Mouse (Mus musculus) retina, adult 2 months (tissue): ENCODE data around the gene Olfr954.

ENCODE experiments used
- DNase-seq: peaks from one replicate; pipeline ENCODE4 v3.0.0-alpha.2; 2012; ENCODE audit warnings: low read depth, low spot score

The Olfr954 gene

GRCm38 (mm10) chr9:39456401-39456800 lies at the start of gene Olfr954:
Gene Olfr954 (plus strand): TSS chr9:39456701.
- DNase-seq, result no peak

GRCm38 (mm10) chr9:39427048-39427447 lies 29.5 kb upstream of the Olfr954 start, which contains the start of gene Olfr952:
Gene Olfr952 (minus strand): TSS chr9:39427148.
- no peak for DNase-seq

- no peak for DNase-seq
Measured at GRCm38 (mm10) chr9:39471844-39472243, 15.3 kb downstream of the Olfr954 start, which contains the start of gene Olfr955. Gene Olfr955 (minus strand): TSS chr9:39471944.

- DNase-seq, result no peak
Measured at GRCm38 (mm10) chr9:39493895-39494294, 37.4 kb downstream of the Olfr954 start, which contains the start of gene Olfr44. Gene Olfr44 (minus strand): TSS chr9:39493995.

DNA sequence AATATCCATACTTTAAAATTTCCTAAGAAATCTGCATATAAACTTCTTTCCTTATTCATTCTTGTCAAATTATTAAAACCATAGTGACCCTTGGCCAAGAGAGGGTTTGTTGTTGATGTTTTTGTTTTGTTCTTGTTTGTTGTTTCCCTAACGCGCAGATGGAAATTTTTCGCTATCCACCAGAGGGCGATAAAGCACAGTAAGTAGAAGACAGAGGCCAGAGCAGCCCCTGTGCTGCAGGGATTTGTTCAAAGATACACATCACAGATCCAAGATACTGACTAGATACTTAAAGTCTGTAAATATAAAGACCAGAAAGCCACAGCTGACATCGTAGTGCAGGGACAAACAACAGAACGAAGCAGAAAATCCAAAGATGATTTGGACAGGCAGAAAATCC lies 52.5 kb downstream of the Olfr954 start:
- peak; percentile 11 for DNase-seq

GRCm38 (mm10) chr9:39509412-39509811 lies 52.9 kb downstream of the Olfr954 start:
- DNase-seq, result no peak
